Mouse (Mus musculus): ENCODE data around the gene Pex13.
"Not testable (repeated sequence)": the region's sequence is repeated elsewhere in the genome, so short reads cannot be mapped to it uniquely, and the experiment has no call there.

The Pex13 gene

GRCm38 (mm10) chr11:23647431-23647830 lies 18.3 kb downstream of the Pex13 start:
- no peak for DNase-seq (ENCODE audit: low spot score in 2 of 2)

GRCm38 (mm10) chr11:23634573-23634972 lies 31.2 kb downstream of the Pex13 start:
- DNase-seq (ENCODE audit: low spot score in 2 of 2) = no peak

- DNase-seq (ENCODE audit: low spot score in 2 of 2) = no peak
These were observed 31.9 kb downstream of the Pex13 start for GRCm38 (mm10) chr11:23633879-23634215.

GRCm38 (mm10) chr11:23632945-23633878 lies 32.5 kb downstream of the Pex13 start, which contains the start of gene 0610010F05Rik:
Gene 0610010F05Rik, minus strand, starts transcription at chr11:23633639.
- DNase-seq (ENCODE audit: low spot score in 2 of 2) = peak; percentile 73 to 75

- DNase-seq (ENCODE audit: low spot score in 2 of 2) = no peak
These were observed 35.1 kb downstream of the Pex13 start for GRCm38 (mm10) chr11:23630664-23631063.

GRCm38 (mm10) chr11:23618995-23619394 lies 46.8 kb downstream of the Pex13 start:
- DNase-seq (ENCODE audit: low spot score in 2 of 2) = no peak

- DNase-seq (ENCODE audit: low spot score in 2 of 2) = no peak
These were observed 51.2 kb downstream of the Pex13 start for GRCm38 (mm10) chr11:23614546-23614945.

- DNase-seq (ENCODE audit: low spot score in 2 of 2) = not testable (repeated sequence)
These were observed 58.5 kb downstream of the Pex13 start for GRCm38 (mm10) chr11:23607291-23607690.

Data from right cerebral cortex, adult 2 months (tissue).